Mouse (Mus musculus): ENCODE measurements around the gene Sult4a1. TPM values are rescaled to one million over a fixed set of nuclear protein-coding genes. Genes with fewer than 3 reads are reported as not detected.

Sult4a1 gene
- polyA plus RNA-seq (2012; rRNA removed): 143 and 145 TPM in 2 replicates

DNA sequence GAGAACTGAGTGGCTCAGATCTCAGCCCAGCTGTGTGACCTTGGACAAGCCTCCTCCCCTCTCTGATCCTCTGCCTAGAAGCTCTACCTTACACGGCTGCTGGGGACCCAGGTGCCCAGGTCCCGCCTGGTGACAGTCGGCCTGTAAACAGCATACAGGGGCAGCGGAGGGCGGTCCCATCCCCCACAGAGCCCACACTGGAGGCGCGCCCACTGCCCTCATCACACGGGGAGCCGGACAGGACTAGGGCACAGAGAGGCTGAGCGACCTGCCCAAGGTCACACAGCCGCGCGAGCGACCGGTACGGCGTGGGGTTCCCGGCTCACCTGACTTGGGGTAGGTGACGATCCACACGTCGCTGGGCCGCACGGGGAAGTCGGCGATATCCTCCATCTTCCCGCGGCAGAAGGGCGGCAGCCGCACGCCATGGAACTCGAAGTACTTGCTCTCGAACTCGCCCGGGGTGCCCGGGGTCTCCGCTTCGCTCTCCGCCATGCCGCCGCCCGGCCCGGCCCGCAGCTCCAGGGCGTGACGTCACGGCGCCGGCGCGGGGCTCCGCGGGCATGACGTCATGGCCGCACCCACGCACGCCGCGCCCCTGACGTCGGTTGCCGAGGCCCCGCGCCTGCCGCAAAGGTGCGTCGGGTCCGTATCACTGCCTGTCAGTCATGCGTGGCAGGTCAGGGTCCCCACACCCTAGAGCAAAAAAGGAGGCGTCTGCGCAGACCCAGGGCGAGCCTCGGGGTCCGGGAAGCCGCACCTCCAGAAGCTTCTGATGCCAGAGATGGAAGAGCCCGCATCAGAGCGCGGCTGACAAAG lies at the start of gene Sult4a1:
Gene Sult4a1, minus strand, starts transcription at position 650 of the 819 bp plus-strand sequence.

GRCm38 (mm10) chr15:84123075-84123474 lies 17.5 kb upstream of the Sult4a1 start, which contains the start of gene Pnpla5:
Gene Pnpla5, minus strand, starts transcription at chr15:84123175.

DNA sequence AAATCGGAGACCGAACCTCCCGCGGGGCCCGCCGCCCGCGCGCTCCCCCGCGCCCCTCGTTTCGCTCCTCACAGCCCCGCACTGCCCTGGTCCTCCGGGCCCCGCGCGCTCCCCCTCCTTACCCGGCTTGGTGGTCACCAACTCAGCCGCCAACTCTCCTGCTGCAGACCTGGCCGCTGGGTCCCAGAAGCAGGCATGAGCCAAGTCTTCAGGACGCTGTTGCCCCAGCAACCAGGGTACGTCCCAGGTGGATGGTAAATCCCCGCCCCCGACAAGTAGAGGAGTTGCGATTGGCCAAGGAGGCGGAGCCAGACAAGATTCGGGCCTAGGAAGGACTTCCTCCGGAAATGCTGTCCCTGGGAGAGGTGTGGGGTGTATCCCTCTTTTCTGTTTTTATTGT lies 40.4 kb downstream of the Sult4a1 start, which contains the start of gene Efcab6:
Gene Efcab6, minus strand, starts transcription at position 240 of the 400 bp plus-strand sequence.

Other genes starting within 250 kb of the Sult4a1 start
- gene Efcab6, start 40.4 kb downstream of the Sult4a1 start, polyA plus RNA-seq (2012; rRNA removed): 5.7 and 6.0 TPM in 2 replicates
- not detected in 2 replicates for gene Pnpla5, start 17.4 kb upstream of the Sult4a1 start, polyA plus RNA-seq (2012; rRNA removed)
- gene Pnpla3, start 62.1 kb upstream of the Sult4a1 start, polyA plus RNA-seq (2012; rRNA removed): 14.8 and 15.5 TPM in 2 replicates
- 28.4 and 31.5 TPM in 2 replicates for gene Samm50, start 86.5 kb upstream of the Sult4a1 start, polyA plus RNA-seq (2012; rRNA removed)
- gene Parvb, start 126.3 kb upstream of the Sult4a1 start, polyA plus RNA-seq (2012; rRNA removed): 13.9 and 15.2 TPM in 2 replicates
- 1.3 TPM in 2 replicates for gene Parvg, start 218.3 kb upstream of the Sult4a1 start, polyA plus RNA-seq (2012; rRNA removed)

Data from central nervous system, embryonic 18 days (tissue).